Mouse (Mus musculus) stomach, postnatal 0 days (tissue): Measurements from ENCODE around the gene Dync1i2.

ENCODE experiments used
- CTCF ChIP-seq: IDR thresholded peaks from 2 replicates; pipeline ENCODE4 v1.5.1; 2016; ENCODE audit warnings: antibody characterized with exemption, low read depth, mild to moderate bottlenecking, moderate library complexity
- EP300 ChIP-seq: optimal IDR thresholded peaks from 2 replicates; pipeline ENCODE3; 2016; ENCODE audit warnings: antibody characterized with exemption

- TF ChIP-seq CTCF (no peak), EP300 (no peak)
Observed at GRCm38 (mm10) chr2:71241505-71241904, 30.0 kb downstream of the Dync1i2 start.
